Mouse (Mus musculus) lung, postnatal 36 days (tissue): ENCODE data around the gene Fgfr2.

Experiments
- DNase-seq: peaks from one replicate; pipeline ENCODE4 v3.0.0; 2022; ENCODE audit warnings: mixed read lengths

Gene Fgfr2

DNA sequence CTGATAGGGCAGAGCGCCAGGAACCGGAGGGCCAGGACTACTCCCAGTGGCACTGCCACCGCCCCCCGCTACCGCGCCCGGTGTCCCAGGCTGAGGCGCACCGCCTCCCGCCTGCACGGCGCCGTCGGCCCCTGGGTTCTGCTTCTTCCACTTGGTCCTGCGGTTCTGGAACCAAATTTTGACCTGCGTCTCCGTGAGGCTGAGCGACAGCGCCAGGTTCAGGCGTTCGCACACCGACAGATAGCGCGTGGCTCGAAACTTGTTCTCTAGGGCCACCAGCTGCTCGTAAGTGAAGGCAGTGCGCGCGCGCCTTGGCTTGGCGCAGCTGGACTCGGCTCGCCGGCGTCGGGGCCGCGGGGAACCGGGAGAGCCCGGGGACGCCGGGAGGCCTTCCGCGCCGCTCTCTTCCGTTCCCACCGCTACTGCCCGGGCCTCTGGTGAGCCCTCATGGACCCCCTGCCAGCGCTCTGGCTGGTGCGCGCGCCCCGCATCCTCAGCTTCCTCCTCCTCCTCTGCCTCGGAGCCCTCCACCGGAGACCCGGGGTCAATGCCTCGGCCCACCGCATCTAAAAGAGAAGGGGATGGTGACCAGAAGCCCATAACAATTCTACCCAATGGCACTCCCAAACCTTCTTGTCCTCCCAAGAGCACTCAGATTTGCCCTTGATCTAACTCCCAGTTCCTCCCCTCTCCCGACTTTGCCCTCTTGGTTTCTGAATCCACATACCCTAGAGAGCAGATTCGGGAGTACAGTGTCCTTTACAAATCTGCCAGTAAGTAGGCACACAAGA, 525.7 kb downstream of the Fgfr2 start:
- no peak for DNase-seq

DNA sequence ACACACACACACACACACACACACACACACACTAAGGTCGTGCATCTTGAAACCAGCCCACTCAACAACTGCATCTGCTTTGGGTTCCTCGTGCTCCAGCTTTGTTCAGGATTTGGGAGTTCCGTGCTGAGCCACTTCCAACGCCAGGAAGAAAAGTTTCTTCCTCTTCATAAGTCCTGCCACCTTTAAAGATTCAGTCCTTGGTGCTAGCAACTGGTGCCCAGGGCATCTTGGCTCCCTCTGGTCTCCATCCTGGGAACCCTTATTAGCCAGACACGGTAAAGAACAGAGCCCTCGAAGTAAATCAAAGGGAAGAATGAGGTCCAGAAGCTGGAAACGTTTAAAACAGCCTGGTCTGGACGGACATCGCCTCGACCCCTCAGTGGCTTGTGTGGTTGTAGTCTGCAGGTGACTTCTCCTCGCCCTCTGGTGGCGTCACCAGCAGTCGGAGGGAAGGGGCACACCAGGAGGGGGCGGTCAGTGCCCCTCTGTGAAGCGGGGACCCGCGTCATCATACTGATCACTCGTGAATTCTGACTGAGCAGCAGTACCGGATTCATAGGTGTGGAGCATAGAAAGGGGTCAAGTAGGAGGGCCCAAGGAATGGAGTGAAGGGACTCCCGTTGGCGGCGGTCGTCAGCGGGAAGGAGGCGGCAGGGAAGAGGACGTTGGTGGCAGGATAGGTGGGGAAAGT, 526.4 kb downstream of the Fgfr2 start:
- no peak for DNase-seq

DNA sequence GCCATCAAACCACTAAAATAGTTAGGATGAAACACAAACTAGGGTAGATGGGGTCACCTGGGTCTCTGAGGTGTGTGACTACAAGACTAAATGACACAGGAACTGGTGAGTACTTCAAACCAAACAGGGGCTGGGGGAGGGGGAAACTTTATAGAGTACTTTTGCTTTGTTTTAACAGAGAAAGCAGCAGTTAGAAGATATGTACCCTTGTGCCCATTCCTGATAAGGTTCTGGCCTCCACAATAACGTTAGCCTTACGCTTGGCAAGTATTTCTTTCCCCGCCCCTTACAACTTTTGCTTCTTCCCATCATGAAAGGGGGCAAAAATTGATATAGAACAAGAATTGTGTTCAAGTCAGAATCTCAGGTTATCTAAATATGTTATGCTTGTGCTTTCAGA, 527.4 kb downstream of the Fgfr2 start:
- DNase-seq: no peak

- no peak for DNase-seq
Observed at GRCm38 (mm10) chr7:132594325-132594724, 528.8 kb downstream of the Fgfr2 start.

DNA sequence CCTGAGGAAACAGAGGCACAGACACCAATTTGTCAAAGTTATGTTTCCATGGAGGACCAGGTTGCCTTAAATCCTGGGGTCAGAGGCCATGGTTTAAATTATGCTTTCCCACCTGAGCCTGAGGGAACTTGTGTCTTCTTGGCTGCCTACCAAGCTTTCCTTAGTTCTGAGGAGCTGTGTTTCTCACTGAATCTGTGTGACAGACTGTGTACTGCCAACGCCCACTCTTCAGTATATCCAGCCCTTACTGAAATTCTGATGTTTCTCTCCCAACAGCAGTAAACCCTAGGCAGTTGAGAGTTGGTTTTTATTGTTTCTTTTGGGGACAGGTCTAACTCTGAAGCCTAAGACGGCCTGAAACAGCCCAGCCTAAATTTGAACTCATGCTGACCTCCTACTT, 529.4 kb downstream of the Fgfr2 start:
- DNase-seq: no peak

GRCm38 (mm10) chr7:132589610-132590009, 533.5 kb downstream of the Fgfr2 start:
- DNase-seq: no peak

DNA sequence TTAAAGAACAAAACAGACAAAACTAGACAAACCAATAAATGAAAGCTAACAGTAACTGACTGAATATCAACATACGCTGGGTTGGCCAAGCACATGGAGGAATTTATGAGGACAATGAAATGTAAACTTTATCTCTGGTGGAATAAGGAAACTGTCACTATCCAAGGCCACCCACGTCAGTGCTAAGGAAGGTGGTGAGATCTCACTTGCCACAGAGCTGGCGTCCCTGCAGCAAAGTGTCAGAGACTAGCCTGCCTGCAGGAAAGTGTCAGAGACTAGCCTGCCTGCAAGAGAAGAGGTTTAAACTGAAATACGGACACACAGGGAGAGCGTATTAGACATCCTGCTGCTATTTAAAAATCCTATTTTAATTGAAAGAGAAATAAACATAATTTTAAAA, 536.0 kb downstream of the Fgfr2 start:
- DNase-seq: no peak

DNA sequence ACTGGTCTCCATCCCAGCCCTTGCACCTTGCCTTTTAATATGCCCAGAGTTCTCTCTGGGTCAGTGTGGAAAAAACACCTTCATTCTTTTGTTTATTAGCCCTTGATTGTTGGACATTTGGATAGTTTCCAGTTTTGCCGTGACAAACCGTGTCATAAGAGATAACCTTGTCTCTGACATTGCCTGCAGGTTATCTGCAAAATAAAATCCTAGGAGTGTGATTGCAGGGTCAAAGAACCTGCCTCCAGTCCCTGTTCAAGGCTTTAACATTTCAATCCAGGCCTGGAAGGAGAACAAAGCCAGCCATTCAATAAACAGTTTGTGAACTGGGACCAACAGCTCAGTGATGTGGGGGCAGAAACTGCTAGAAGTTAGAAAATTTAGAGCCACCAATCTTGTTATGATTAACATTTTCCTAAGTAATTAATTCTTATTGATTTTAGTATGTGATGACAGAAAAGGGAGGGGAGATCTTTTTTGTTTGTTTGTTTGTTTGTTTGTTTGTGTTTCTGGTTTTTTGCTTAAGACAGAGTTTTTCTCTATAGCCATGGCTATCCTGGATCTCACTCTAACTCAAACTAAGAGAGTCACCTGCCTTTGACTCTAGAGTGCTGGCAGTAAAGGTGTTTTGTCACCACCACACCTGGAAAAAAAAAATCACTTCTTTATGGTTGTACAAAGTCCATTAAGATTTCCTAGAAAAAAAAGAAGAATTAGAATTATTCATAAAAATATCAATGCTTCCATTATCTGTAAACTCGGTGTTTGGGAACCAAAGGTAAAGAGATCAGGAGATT, 537.3 kb downstream of the Fgfr2 start:
- no peak for DNase-seq

DNA sequence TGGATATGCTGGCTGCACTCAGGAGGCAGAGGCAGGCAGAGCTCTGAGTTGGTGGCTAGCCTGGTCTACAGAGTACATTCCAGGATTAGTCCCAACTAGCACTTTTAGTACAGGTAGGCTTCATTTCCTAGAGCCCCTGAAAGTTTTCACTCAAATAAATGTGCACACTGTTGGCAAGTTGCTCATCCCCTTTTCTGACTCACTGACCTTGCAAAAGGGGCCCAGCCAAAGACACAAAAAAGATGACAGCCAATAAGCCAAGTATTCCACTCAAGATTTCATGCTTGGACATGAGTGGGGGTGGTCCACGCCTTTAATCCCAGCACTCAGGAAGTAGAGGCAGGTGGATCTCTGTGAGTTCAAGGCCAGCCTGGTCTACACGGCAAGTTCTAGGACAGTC, 541.7 kb downstream of the Fgfr2 start:
- no peak for DNase-seq

GRCm38 (mm10) chr7:132580511-132580910, 542.6 kb downstream of the Fgfr2 start:
- DNase-seq: no peak

DNA sequence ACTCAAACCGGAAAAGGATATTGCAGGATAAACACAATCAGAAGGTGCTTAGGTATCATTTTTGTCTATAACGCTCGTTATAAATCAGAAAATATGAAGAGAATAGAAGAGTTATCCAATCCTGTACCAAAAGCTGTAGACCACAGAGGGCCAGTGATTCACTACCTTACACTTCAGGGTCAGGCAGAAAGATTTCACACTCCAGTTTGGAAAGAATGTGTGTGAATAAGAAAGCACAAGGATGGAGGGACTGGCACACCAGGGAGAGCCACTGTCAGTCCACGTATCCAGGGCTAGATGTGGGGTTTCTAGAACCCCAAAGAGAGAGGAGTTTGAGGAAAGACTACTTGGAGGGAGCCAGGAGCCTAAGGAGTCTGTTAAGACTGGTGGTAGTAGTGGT, 546.3 kb downstream of the Fgfr2 start:
- no peak for DNase-seq

- DNase-seq: peak; percentile 98
Observed at GRCm38 (mm10) chr7:132576116-132576650, 547.0 kb downstream of the Fgfr2 start, which contains the start of gene Oat. TSS of gene Oat (minus strand) at chr7:132576398.

- peak; percentile 89 for DNase-seq
Observed at GRCm38 (mm10) chr7:132575623-132576022, 547.5 kb downstream of the Fgfr2 start.

- peak; percentile 84 for DNase-seq
Observed at GRCm38 (mm10) chr7:132574646-132575045, 548.5 kb downstream of the Fgfr2 start.

DNA sequence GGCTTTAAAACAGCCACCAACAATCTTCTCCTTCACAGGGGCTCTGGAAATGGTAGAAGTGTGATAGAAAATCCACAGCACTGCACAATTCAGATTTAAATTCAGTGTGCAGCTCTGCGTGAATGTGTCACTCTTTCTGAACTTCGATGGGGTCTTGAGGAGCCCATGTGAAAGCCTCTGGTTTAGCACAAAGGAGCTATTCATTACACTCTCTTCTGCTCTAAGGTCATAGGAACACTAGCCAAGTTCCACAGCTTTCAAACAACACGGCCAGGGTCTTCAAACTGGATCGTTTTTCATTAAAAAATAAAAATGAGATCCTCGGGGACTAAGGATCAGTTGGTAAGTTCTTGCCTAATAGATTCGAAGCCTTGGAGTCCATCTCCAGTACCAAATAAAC, 549.9 kb downstream of the Fgfr2 start:
- no peak for DNase-seq

DNA sequence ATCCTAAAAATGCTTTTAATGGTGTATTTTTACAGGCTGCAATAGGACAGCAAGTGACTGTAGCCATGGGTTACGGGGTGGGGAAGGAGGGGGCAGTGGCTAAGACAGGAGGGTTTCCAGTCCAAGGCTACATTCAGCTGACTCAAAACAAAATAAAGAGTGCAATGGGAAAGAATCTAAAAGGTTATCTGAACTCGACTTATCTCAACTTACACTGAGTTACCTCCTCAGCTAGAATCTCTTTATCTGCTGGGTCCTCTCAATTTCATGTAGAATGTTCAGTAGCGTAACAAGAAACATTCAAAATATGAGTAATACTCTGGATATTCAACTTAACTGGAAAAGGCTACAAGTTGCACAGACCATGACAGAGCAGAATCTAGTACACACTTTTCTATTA, 550.4 kb downstream of the Fgfr2 start:
- DNase-seq: no peak

DNA sequence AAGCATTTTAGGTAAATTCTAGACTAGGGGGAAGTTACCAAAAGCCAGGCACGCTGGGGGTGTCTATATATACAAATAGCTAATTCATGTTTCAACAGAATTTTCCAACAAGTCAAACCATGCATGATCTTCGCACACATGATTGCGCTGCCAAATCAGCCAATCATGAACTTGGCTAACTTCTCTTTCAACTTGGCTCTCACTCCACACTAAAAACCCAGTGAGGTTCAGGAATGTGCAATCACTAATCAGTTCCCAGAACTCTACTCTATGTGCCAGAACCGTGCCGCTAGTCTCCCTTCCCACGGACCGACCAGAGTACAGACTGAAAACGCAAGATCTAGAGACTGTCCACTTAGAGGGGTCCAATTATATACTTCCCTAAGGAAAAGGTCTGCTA, 551.7 kb downstream of the Fgfr2 start:
- DNase-seq: peak; percentile 57

GRCm38 (mm10) chr7:132570071-132570470, 553.1 kb downstream of the Fgfr2 start:
- DNase-seq: no peak

- DNase-seq: peak; percentile 56
Observed at GRCm38 (mm10) chr7:132568817-132569216, 554.3 kb downstream of the Fgfr2 start.

DNA sequence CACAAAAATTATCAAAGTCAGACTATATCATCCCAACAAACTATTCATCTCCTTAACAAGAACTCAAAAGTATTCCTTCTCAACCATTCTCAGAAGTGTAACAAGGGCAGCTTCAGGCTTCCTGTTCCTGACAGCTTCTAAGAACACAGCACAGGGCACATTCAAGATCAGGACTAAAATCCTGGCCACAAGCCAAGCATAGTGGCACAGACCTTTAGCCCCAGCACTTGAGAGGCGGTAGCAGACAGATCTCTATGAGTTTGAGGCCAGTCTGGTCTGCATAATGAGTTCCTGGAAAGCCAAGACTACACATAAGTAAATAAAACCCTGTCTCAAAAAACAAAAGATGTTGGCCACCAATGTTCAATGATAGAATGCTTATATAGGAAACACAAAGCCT, 557.3 kb downstream of the Fgfr2 start:
- DNase-seq: no peak

GRCm38 (mm10) chr7:132559138-132559766, 563.9 kb downstream of the Fgfr2 start:
- DNase-seq: no peak

DNA sequence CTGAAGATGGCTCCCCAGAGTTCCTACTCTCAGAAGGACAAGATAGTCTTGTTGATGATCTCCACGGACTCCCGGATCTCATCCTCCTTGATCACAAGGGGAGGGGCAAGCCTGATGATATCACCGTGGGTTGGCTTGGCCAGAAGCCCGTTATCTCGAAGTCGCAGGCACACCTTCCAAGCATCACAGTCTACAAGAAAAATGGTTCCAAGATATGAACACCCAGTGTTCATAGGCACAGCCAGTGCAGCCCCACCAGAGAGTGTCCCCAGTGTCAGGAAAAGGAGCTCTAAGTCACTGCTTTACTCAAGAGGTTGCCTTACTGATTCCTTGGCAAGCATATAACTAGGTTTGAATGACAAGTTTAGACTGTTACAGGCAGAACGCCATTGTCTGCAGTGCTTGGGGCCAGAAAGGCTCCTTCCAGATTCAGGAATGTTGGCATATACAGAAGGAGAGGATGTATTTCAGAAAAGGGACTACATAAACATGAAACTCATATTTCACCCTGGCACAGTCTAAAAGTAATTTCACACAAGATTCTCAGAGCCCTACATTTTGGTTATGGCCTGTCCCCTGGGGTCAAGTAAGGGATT, 564.9 kb downstream of the Fgfr2 start:
- no peak for DNase-seq
